9 mouse cellular contexts compared by ENCODE assay signal in genomic region chrY:90738841-90739530, GRCm38 (mm10). TPM values are rescaled to one million over a fixed set of nuclear protein-coding genes. Genes with fewer than 3 reads are reported as not detected.
DNase-seq lines count a peak whose midpoint lies in the region; ATAC-seq and TF ChIP-seq lines count a peak whose summit lies in the region.
"Not testable (repeated sequence)": the region's sequence is repeated elsewhere in the genome, so short reads cannot be mapped to it uniquely, and the experiment has no call there.
"Had no signal": no experiment of that assay in that cellular context is flagged by ENCODE, and none has a peak within 500 bp of the region (broad histone marks: within the 10 kb centered on the region; RNA-seq: fewer than 3 reads in every experiment).

No protein-coding gene starts in this region.

- not testable (repeated sequence) for H3K4me3 ChIP-seq in layer of hippocampus, adult 2 months; lung, postnatal 0 days (ENCODE audit: low read depth, low read length)

- not testable (repeated sequence) for H3K27me3 ChIP-seq in lung, postnatal 0 days (replicated peaks; ENCODE audit: insufficient read depth, low read length)

- WGBS in lung, postnatal 0 days, result 80% methylated on average over 28 of the region's 28 CpGs

- DNase-seq in MN1 (ENCODE audit: low spot score), result peak; percentile 79
- peak; percentile 29 to 31 for DNase-seq in cerebellum, postnatal 14 days
- DNase-seq in layer of hippocampus, adult 2 months (ENCODE audit: low spot score in 2 of 2), result peak; percentile 15 to 19
- DNase-seq in lung, postnatal 0 days (ENCODE audit: low spot score), result peak; percentile 68
- peak; percentile 75 for DNase-seq in retina, postnatal 1 day
- DNase-seq in urinary bladder, adult 2 months (ENCODE audit: low spot score), result peak; percentile 55

- ATAC-seq in frontal cortex, adult (ENCODE audit: low TSS enrichment), result peak; percentile 10; the same call in 1 of the 2 replicates
- ATAC-seq in hematopoietic stem cell, adult 5-6 weeks (replicated peaks in 1 of 2; ENCODE audit: insufficient read depth in 1 of 2, low FRiP score in 2 of 2, low TSS enrichment in 1 of 2, low read depth in 1 of 2, poor library complexity in 2 of 2, severe bottlenecking in 2 of 2), result peak; percentile 6 to 12
- ATAC-seq in lung, postnatal 0 days, result peak; percentile 22; the same call in 1 of the 2 replicates

- H3K4me2 ChIP-seq in lung, postnatal 0 days (replicated peaks; ENCODE audit: low read depth, low read length), result not testable (repeated sequence)

- H3K36me3 ChIP-seq in lung, postnatal 0 days (ENCODE audit: insufficient read depth, low read length), result not testable (repeated sequence)

- TF ChIP-seq CTCF in layer of hippocampus, adult 2 months (conservative IDR thresholded peaks at IDR 0.05); lung, postnatal 0 days (IDR thresholded peaks at IDR 0.05): not testable (repeated sequence)

- H3K9ac ChIP-seq in lung, postnatal 0 days (replicated peaks; ENCODE audit: low read depth), result not testable (repeated sequence)

- H3K9me3 ChIP-seq in lung, postnatal 0 days (ENCODE audit: low read length), result peaks cover 24% of the 10 kb centered on the region

- H3K27ac ChIP-seq in layer of hippocampus, adult 2 months; lung, postnatal 0 days (ENCODE audit: low read length): not testable (repeated sequence)

- not testable (repeated sequence) for H3K4me1 ChIP-seq in lung, postnatal 0 days (ENCODE audit: insufficient read depth, low read depth, low read length)

- not testable (repeated sequence) for TF ChIP-seq EP300 in lung, postnatal 0 days (IDR thresholded peaks at IDR 0.05)

RNA-seq across cellular contexts. Expression of gene Gm21860, which starts 15.6 kb away (rescaled TPM):
- total RNA-seq in hematopoietic stem cell, adult 5-6 weeks (2017), result not detected in 2 replicates
- not detected for total RNA-seq in layer of hippocampus, adult 2 months (2021)
- polyA plus RNA-seq in lung, postnatal 0 days (2015; fragmentation: Nextera tagmentation; extraction: Ambion mirVana), result not detected in 2 replicates
- polyA plus RNA-seq in urinary bladder, adult 2 months (2012; rRNA removed), result not detected in 2 replicates
- total RNA-seq: layer of hippocampus, postnatal 36 days had no signal

RNA-seq across cellular contexts. Expression of gene Gm47283, which starts 45.6 kb away (rescaled TPM):
- total RNA-seq in hematopoietic stem cell, adult 5-6 weeks (2017), result not detected in 2 replicates
- total RNA-seq in layer of hippocampus, adult 2 months (2021), result not detected
- polyA plus RNA-seq in lung, postnatal 0 days (2015; fragmentation: Nextera tagmentation; extraction: Ambion mirVana), result not detected in 2 replicates
- polyA plus RNA-seq in urinary bladder, adult 2 months (2012; rRNA removed), result not detected in 2 replicates
- total RNA-seq: layer of hippocampus, postnatal 36 days had no signal

Comparison
In these comparisons a context has a peak if more than half of its experiments do, and no peak if none do; other contexts are left out.
1. DNase-seq: peak in every context shown above with its lines; median percentile 79 in MN1; 75 in retina, postnatal 1 day; 68 in lung, postnatal 0 days; 55 in urinary bladder, adult 2 months; 30 in cerebellum, postnatal 14 days; 17 in layer of hippocampus, adult 2 months.